Mouse (Mus musculus): Measurements from ENCODE around the gene Klhl18.

Gene Klhl18

DNA sequence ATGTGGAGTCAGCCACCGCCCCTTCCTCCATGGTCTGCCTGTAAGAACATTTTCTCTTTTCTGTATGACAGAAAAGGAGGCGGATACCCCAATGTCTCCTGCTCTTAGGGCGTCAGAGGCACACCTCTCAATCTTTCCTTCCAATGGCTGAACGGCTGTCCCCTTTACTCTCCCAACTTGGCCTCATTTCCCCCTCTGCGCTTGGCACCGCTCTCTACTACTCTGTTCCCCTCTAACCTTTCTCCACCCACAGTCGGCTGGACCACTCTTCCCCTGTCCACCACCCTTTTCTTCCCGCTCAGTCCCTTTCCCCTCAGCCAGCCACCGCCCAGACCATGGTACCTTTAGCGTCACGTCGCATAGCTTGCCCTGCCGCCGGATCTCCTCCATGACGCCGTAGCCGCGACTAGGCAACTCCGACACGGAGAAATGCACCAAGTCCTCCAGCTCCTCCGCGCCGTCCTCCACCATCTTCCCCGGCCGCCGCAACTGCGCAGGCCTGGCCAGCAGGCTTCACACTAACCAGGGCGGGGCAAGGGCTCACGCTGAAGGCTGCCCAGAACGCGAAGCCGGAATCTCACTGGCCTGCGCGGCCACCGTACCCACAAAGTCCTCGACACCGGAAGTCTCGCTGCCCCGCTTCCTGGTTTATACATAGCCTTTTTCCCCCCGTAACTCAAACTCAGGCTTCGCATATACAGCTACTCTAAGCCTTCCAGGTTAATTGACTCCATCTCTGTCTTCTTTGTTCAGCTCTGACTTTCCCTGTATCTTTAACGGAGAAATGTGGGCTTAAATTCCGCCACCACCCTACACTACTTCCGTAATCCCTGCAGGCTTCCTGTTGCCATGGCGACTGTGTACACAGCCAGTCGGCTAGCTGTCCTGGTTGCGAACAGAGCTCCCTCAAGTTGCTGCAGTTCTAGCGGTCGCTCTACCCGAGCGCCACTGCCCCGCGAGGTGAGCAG is at the start of gene Klhl18, which contains the start of gene Kif9:
Gene Klhl18 (minus strand): TSS at position 571 of the 968 bp plus-strand sequence.
Gene Kif9 (plus strand): TSS at position 835 of the 968 bp plus-strand sequence.
- DNase-seq: peak; percentile 98 to 99

GRCm38 (mm10) chr9:110525737-110526136 is 49.2 kb upstream of the Klhl18 start:
- DNase-seq: no peak

DNA sequence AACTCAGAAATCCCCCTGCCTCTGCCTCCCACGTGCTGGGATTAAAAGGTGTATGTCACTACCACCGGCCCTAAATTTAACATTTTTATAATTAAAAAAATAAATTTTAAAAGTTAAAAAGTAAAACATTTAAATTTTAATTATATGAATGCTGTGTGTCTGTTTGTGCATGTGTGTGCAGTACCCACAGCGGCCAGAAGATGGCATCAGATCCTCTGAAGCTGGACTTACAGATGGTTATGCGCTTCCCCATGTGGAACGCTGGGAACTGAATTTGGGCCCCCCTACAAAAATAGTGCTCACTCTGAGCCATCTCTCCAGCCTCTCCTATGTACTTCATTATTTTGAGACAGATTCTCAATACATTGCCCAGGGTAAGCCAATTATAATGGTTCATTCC is 14.4 kb upstream of the Klhl18 start:
- peak; percentile 42 for DNase-seq

DNA sequence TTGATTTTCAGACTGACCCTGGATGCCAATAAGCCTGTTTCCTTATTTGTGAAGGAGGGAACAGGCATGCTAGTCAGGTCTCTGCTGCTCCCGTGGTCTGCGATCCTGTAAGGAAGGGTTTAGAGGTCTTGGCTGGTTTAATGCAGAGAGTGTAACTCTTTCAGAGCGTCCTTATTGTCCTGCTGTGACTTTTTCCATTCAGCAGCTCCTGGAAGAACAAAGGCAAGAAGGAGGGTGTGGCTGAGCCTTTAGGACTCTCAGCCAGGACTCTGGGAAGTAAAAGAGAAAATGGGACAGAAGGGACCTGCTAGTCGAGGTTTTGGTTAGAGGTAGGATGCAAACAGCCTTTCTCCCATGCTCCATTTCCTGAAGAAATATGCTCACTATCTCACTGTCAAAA is 12.3 kb upstream of the Klhl18 start:
- no peak for DNase-seq

DNA sequence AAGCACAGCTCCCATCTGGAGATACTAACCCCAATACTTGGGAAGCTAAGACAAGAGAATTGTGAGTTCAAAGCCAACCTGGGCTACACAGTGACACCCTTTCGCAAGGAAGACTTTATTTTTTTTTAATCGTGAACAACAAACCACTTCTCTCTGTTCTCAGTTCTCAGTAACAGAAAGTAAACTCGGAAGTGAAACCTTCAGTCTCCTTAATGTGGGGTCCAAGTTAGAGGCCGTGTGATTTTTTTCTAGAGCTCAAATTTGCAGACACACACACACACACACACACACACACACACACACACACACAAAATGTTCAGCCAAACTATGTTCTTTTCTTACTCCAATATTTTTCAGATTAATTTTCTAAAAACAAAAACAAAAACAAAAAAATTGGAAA is 2.1 kb upstream of the Klhl18 start:
- DNase-seq: no peak

GRCm38 (mm10) chr9:110477951-110478350 is 1.5 kb upstream of the Klhl18 start:
- no peak for DNase-seq

- DNase-seq: peak; percentile 33 to 36
Observed at GRCm38 (mm10) chr9:110466179-110466578, 10.3 kb downstream of the Klhl18 start.

- DNase-seq: no peak
Observed at GRCm38 (mm10) chr9:110465336-110465735, 11.2 kb downstream of the Klhl18 start.

- DNase-seq: no peak
Observed at GRCm38 (mm10) chr9:110463983-110464591, 12.4 kb downstream of the Klhl18 start.

GRCm38 (mm10) chr9:110462321-110462720 is 14.2 kb downstream of the Klhl18 start:
- no peak for DNase-seq

DNA sequence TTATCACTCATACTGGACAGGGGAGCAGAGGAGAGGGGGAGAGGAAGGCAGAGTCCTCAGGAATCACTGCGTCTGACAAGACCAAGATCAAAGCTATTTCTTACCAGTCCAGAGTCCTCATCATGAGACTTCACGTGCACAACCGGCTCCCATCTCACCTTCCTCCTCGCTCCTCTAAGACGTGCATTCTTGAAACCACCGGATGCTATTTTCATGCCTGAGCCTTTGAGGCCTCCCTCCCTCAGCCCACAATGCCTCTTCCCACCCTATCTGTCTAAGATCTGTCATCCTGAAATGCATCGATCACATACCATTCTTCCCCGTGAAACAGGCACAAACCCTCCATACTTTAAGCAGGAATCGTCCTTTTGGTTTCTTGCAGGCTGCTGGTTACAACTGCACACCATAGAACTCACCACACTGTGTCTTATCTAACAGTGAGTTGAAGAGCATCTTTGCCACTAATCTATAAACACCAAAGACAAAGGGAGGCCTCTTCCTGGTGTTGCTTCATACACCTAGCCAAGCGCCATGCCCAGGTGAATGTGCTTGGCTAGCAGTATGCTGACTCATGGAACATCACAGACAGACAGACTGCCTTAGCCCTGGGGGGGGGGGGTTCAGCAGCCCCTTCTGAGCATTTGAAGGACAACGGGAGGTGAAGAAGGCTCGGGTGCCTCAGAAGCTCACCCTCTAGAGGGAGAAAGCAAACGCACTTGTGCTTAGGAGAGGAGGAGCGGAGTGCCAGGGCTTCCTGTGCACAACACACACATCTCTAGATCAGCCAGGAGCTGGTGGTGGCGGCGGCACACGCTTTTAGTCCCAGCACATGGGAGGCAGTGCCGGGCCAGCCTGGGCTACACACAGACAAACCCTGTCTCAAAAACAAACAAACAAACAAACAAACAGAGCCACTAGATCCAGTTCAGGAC is 15.3 kb downstream of the Klhl18 start:
- DNase-seq: no peak

DNA sequence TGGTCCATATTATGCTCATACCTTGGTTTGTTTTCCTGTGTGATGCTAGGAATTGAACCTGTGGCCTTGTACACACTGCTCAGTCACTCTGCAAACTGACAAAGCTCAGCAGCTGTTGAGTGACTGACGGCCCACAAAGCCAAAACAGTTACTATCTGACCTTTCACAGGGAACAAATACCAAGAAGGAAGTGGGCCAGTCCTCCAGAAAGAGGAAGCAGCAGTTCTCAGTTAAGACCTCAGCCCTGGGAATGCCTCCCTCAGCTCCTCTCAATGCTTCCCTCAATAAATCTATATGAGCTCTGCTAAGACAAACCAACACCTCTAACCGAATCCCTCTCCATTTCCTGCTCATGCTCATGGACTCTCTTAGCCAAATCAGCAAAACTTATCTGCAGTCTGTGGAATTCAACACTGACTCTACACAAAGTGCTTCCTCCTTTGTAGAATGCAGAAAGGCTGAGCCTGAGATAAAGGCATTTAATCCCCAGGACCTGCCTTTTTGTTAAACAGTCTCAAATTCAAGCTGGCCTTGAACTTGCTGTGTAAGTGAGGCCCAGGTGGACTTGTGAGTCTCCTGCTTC is 17.3 kb downstream of the Klhl18 start:
- DNase-seq: peak in 1 of 2 experiments; percentile 12

- no peak for DNase-seq
Observed at GRCm38 (mm10) chr9:110457926-110458325, 18.6 kb downstream of the Klhl18 start.

GRCm38 (mm10) chr9:110452523-110452922 is 24.0 kb downstream of the Klhl18 start:
- no peak for DNase-seq

GRCm38 (mm10) chr9:110448857-110449617 is 27.5 kb downstream of the Klhl18 start:
- DNase-seq: peak; percentile 82 to 85

DNA sequence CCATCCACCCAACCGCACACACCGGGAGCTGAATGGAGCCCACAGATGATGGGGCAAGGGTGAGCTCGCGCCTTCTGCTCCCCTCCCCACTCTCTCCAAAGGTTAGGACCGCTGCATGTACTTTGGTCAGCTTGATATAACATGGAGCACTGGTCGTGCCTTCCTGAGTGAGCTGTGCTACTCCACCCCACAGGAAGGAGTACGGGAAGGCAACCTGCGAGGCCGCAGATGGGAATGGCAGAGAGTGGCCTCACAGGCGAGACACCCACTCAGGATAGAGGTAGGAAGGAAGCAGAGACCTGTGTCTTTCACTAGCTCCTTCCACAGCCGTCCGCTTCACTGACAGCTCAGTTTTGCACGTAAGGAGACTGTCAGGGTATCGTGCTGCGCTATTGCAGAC is 28.1 kb downstream of the Klhl18 start:
- no peak for DNase-seq

GRCm38 (mm10) chr9:110440559-110440958 is 35.9 kb downstream of the Klhl18 start:
- no peak for DNase-seq

DNA sequence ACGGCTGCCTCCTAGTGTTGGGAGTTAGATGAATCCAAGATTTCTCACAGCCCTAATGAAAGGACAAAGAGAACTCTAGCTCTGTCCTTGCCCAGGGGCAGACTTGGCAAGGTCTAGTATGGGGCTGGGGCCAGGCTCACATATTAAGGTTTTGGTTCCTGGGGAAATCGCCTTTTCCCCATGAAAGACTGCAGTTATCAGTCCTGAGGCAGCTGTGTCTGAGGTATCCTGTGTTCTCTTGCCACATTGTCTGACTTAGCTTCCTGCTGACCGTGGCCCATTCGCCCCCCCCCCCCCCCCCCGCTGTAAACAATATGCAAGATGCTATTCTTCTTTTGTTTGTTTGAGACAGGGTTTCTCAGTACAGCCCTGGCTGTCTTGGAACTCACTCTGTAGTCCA is 36.4 kb downstream of the Klhl18 start:
- no peak for DNase-seq

DNA sequence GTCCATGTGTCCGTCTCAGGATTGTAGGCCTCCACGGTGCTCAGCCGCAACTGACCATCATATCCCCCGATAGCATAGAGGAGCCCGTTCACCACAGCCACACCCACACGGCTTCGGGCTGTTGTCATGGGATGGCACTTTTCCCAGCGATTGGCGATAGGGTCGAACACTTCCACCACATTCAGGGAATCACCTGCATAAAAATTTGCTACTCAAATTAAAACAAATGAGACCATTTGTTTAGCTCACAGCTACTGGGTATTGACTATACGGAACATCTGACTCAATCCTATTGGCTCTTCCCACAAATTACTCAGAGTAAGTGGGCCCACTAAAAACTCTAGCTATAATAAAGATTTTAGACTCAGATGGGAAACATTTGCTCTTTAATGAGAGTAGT is 40.5 kb downstream of the Klhl18 start:
- DNase-seq: no peak

GRCm38 (mm10) chr9:110433045-110433444 is 43.4 kb downstream of the Klhl18 start:
- DNase-seq: no peak

DNA sequence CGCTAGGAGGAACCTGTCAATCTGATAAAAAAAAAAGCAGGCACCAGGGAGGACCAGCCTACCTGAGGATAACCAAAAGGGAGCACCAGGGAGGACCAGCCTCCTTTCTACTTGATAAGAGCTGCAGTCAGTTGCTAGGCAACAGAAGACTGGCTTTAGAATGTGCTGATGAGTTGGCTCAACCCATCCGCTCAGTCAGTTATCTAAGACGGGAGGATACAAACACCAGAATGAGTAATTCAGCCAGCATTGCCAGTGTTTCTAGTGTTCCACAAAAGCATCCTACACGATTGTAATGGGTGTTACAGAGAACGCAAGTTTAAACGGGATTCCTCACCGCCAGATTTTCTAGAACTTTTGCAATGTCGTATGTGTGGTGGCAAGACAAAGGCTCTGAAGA is 45.3 kb downstream of the Klhl18 start:
- no peak for DNase-seq

All from kidney, postnatal 4 days (tissue).